Mouse (Mus musculus) MEL (cell line): ENCODE measurements at regions not wholly inside any gene's neighbourhood (a gene's known extent, or its start where the extent isn't known, plus 50 kb on each side); places are given as distances from the start of the nearest gene placed in this dataset.

Experiments used
- DNase-seq: peaks from one replicate; pipeline ENCODE4 v3.0.0; 2011; ENCODE audit warnings: low read depth, low spot score
- H3K27ac ChIP-seq: 2 replicates; pipeline ENCODE4 v1.5.1; 2012; ENCODE audit warnings: low read depth, mild to moderate bottlenecking, control low read depth, low read length, moderate library complexity; ENCODE audit not compliant: control insufficient read depth
- H3K27me3 ChIP-seq, 2 experiments: fragments of 150-350 bp in 1 of 2; sonication (generic) in 1 of 2; 2 replicates each; pipeline ENCODE4 v1.6.1; 2012; ENCODE audit warnings: low read length in 2 of 2, mild to moderate bottlenecking in 2 of 2, improper control_type of control experiment in 1 of 2, moderate library complexity in 1 of 2; ENCODE audit not compliant: insufficient read depth in 2 of 2, control insufficient read depth in 1 of 2
- H3K36me3 ChIP-seq, 2 experiments: 2 replicates each; pipeline ENCODE4 v1.6.1; 2012 to 2014; ENCODE audit warnings: low read length in 2 of 2, improper control_type of control experiment in 1 of 2, inconsistent platforms in 1 of 2, mild to moderate bottlenecking in 1 of 2; ENCODE audit not compliant: insufficient read depth in 2 of 2, control insufficient read depth in 1 of 2
- H3K4me1 ChIP-seq, 2 experiments: fragments of 150-350 bp in 1 of 2; sonication (generic) in 1 of 2; 2 replicates each; pipeline ENCODE4 v1.6.1; 2012; ENCODE audit warnings: low read length in 2 of 2, improper control_type of control experiment in 1 of 2, mild to moderate bottlenecking in 1 of 2; ENCODE audit not compliant: insufficient read depth in 2 of 2, control insufficient read depth in 1 of 2
- H3K4me3 ChIP-seq, 2 experiments: fragments of 150-350 bp in 1 of 2; sonication (generic) in 1 of 2; 2 replicates each; pipeline ENCODE4 v1.5.1; 2012; ENCODE audit warnings: low read depth in 2 of 2, low read length in 2 of 2, mild to moderate bottlenecking in 2 of 2, moderate library complexity in 2 of 2, control low read depth in 1 of 2, improper control_type of control experiment in 1 of 2; ENCODE audit not compliant: control insufficient read depth in 1 of 2, insufficient read depth in 1 of 2
- H3K79me2 ChIP-seq: 2 replicates; pipeline ENCODE4 v1.6.1; 2012; ENCODE audit warnings: mild to moderate bottlenecking, low read length, moderate library complexity; ENCODE audit not compliant: control insufficient read depth, poor library complexity, insufficient read depth
- H3K9ac ChIP-seq: 2 replicates; pipeline ENCODE4 v1.6.1; 2012; ENCODE audit warnings: low read depth, mild to moderate bottlenecking, control low read depth, low read length, moderate library complexity; ENCODE audit not compliant: control insufficient read depth, poor library complexity, severe bottlenecking
- H3K9me3 ChIP-seq: fragments of 150-350 bp; sonication (generic); replicated peaks from 2 replicates; pipeline ENCODE4 v1.6.1; 2012; ENCODE audit warnings: mild to moderate bottlenecking, low read length, improper control_type of control experiment, moderate library complexity; ENCODE audit not compliant: insufficient read depth
- CHD2 ChIP-seq: IDR thresholded peaks from 2 replicates; pipeline ENCODE4 v1.6.1; 2011; ENCODE audit warnings: low read length, improper control_type of control experiment
- E2F4 ChIP-seq: IDR thresholded peaks from 2 replicates; pipeline ENCODE4 v1.6.1; 2011; ENCODE audit warnings: low read depth, low read length, improper control_type of control experiment, borderline replicate concordance
- ETS1 ChIP-seq: IDR thresholded peaks from 2 replicates; pipeline ENCODE4 v1.6.1; 2012; ENCODE audit warnings: low read depth, mild to moderate bottlenecking, inconsistent platforms, low read length, improper control_type of control experiment, moderate library complexity
- HCFC1 ChIP-seq: IDR thresholded peaks from 2 replicates; pipeline ENCODE4 v1.6.1; 2012; ENCODE audit warnings: low read depth, mild to moderate bottlenecking, inconsistent platforms, low read length, improper control_type of control experiment, moderate library complexity
- JUND ChIP-seq: IDR thresholded peaks from 2 replicates; pipeline ENCODE4 v1.6.1; 2011; ENCODE audit warnings: low read depth, mild to moderate bottlenecking, improper control_type of control experiment, low read length
- KAT2A ChIP-seq: conservative IDR thresholded peaks from 2 replicates; pipeline ENCODE4 v1.6.1; 2012; ENCODE audit warnings: low read depth, low read length, improper control_type of control experiment, inconsistent platforms
- MAX ChIP-seq: IDR thresholded peaks from 2 replicates; pipeline ENCODE4 v1.6.1; 2011; ENCODE audit warnings: low read length, improper control_type of control experiment
- MAZ ChIP-seq: IDR thresholded peaks from 2 replicates; pipeline ENCODE4 v1.6.1; 2012; ENCODE audit warnings: low read depth, mild to moderate bottlenecking, inconsistent platforms, low read length, improper control_type of control experiment
- MXI1 ChIP-seq: IDR thresholded peaks from 2 replicates; pipeline ENCODE4 v1.6.1; 2011; ENCODE audit warnings: mild to moderate bottlenecking, low read depth, low read length, improper control_type of control experiment
- NELFE ChIP-seq: IDR thresholded peaks from 2 replicates; pipeline ENCODE4 v1.6.1; 2011; ENCODE audit warnings: low read depth, low read length, improper control_type of control experiment
- POLR2AphosphoS2 ChIP-seq: IDR thresholded peaks from 2 replicates; pipeline ENCODE4 v1.6.1; 2011; ENCODE audit warnings: low read length, improper control_type of control experiment
- POLR2AphosphoS5 ChIP-seq: IDR thresholded peaks from 2 replicates; pipeline ENCODE4 v1.6.1; 2012; ENCODE audit warnings: low read depth, borderline replicate concordance, mild to moderate bottlenecking, inconsistent platforms, low read length, moderate library complexity, mixed read lengths
- RCOR1 ChIP-seq: IDR thresholded peaks from 2 replicates; pipeline ENCODE4 v1.6.1; 2012; ENCODE audit warnings: low read depth, mild to moderate bottlenecking, inconsistent platforms, low read length, improper control_type of control experiment
- SIN3A ChIP-seq: IDR thresholded peaks from 2 replicates; pipeline ENCODE4 v1.6.1; 2012; ENCODE audit warnings: low read length, improper control_type of control experiment, inconsistent platforms
- TBP ChIP-seq: IDR thresholded peaks from 2 replicates; pipeline ENCODE4 v1.8.0; 2011; ENCODE audit warnings: low read depth, low read length, improper control_type of control experiment
- UBTF ChIP-seq: IDR thresholded peaks from 2 replicates; pipeline ENCODE4 v1.6.1; 2012; ENCODE audit warnings: low read depth, mild to moderate bottlenecking, inconsistent platforms, low read length, improper control_type of control experiment, moderate library complexity, borderline replicate concordance; ENCODE audit not compliant: insufficient read depth
- ZKSCAN1 ChIP-seq: IDR thresholded peaks from 2 replicates; pipeline ENCODE4 v1.6.1; 2012; ENCODE audit warnings: low read depth, mild to moderate bottlenecking, inconsistent platforms, low read length, improper control_type of control experiment, moderate library complexity
- ZMIZ1 ChIP-seq: IDR thresholded peaks from 2 replicates; pipeline ENCODE4 v1.6.1; 2012; ENCODE audit warnings: low read depth, mild to moderate bottlenecking, inconsistent platforms, low read length, improper control_type of control experiment, moderate library complexity

- Histone ChIP-seq H3K36me3 (no peaks in the 10 kb centered on the region), H3K4me1 (no peaks in the 10 kb centered on the region), H3K9me3 (no peaks in the 10 kb centered on the region)
Observed at GRCm38 (mm10) chr2:74292641-74293040, 286.6 kb downstream of the Lnpk start.

GRCm38 (mm10) chr2:74291416-74292396, 287.5 kb downstream of the Lnpk start:
- no peak overlapping the region for H3K4me3 ChIP-seq
- no peak for DNase-seq
- no peaks in the 10 kb centered on the region for H3K36me3 ChIP-seq
- H3K27me3 ChIP-seq, result peaks cover 0 to 2% of the 10 kb centered on the region in 2 experiments; a peak in 3 of 4 replicates
- no peaks in the 10 kb centered on the region for H3K9me3 ChIP-seq
- H3K4me1 ChIP-seq, result no peaks in the 10 kb centered on the region
- no peak overlapping the region for H3K9ac ChIP-seq
- no peaks in the 10 kb centered on the region for H3K79me2 ChIP-seq
- TF ChIP-seq POLR2AphosphoS2 (no peak), UBTF (no peak), ZKSCAN1 (no peak), MXI1 (no peak), HCFC1 (peak; percentile 70), ETS1 (no peak), SIN3A (no peak), RCOR1 (no peak)
- H3K27ac ChIP-seq, result no peak overlapping the region

More at GRCm38 (mm10) chr2:74292641-74293040, 286.6 kb downstream of the Lnpk start:
- TF ChIP-seq JUND (no peak), ZKSCAN1 (no peak), NELFE (no peak), POLR2AphosphoS5 (no peak), E2F4 (no peak), MAX (no peak), POLR2AphosphoS2 (no peak), MAZ (no peak), TBP (no peak), HCFC1 (no peak), UBTF (no peak), ZMIZ1 (no peak), KAT2A (no peak), CHD2 (no peak)
- Histone ChIP-seq H3K79me2 (no peaks in the 10 kb centered on the region), H3K4me3 (no peak overlapping the region), H3K27ac (no peak overlapping the region), H3K27me3 (peaks cover 0 to 2% of the 10 kb centered on the region in 2 experiments), H3K9ac (no peak overlapping the region)
- DNase-seq, result no peak
